Mouse (Mus musculus): ENCODE data around the gene Cyp17a1.

DNA sequence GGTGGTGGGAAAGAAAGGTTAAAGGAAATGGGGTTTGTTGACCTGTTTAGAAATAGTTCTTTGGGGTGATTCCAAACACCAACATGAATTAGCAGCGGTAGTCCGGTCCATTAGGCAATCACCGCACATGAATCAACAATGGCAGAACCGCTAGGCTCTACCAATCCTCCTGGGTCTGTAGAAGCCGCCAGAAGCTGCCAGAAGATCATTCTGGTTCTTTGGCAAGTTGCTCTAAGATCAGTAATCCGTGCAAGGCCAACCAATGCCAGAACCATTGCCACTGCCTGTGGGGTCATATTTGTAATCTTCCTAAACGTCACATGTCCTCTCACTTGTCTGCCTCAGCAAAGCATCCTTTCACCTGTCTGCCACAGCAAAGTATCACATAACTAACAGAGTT, 24.0 kb upstream of the Cyp17a1 start:
- TF ChIP-seq CTCF (IDR thresholded peaks at IDR 0.05; ENCODE audit: control insufficient read depth, insufficient read depth, low read length) (no peak), POLR2A (IDR thresholded peaks at IDR 0.05; ENCODE audit: borderline replicate concordance, control insufficient read depth, low read depth, low read length) (no peak)
